Mouse (Mus musculus) neural tube, embryonic 15.5 days (tissue): ENCODE results near the gene Nfe2l3. TPM values are rescaled to one million over a fixed set of nuclear protein-coding genes. Genes with fewer than 3 reads are reported as not detected.

ENCODE experiments used
- ATAC-seq: fragments of 200-750 bp; cut with Nextera tagmentation; 2 replicates; pipeline ENCODE4 v1.8.0; 2017; ENCODE audit warnings: mild to moderate bottlenecking, moderate TSS enrichment, moderate library complexity; ENCODE audit not compliant: low FRiP score
- H3K27ac ChIP-seq: fragments of 300-500 bp; sonication (generic); replicated peaks from 2 replicates; pipeline ENCODE4 v1.5.1; 2015; ENCODE audit warnings: mild to moderate bottlenecking, inconsistent platforms
- H3K27me3 ChIP-seq: fragments of 300-500 bp; sonication (generic); replicated peaks from 2 replicates; pipeline ENCODE4 v1.6.1; 2015; ENCODE audit warnings: inconsistent platforms
- H3K36me3 ChIP-seq: fragments of 300-500 bp; sonication (generic); 2 replicates; pipeline ENCODE4 v1.6.1; 2015; ENCODE audit warnings: inconsistent platforms
- H3K4me1 ChIP-seq: fragments of 300-500 bp; sonication (generic); 2 replicates; pipeline ENCODE4 v1.6.1; 2015; ENCODE audit warnings: inconsistent platforms
- H3K4me2 ChIP-seq: fragments of 300-500 bp; sonication (generic); 2 replicates; pipeline ENCODE4 v1.6.1; 2015; ENCODE audit warnings: inconsistent platforms, mild to moderate bottlenecking, moderate library complexity
- H3K4me3 ChIP-seq: fragments of 300-500 bp; sonication (generic); replicated peaks from 2 replicates; pipeline ENCODE4 v1.5.1; 2015; ENCODE audit warnings: mild to moderate bottlenecking, inconsistent platforms
- H3K9ac ChIP-seq: fragments of 300-500 bp; sonication (generic); replicated peaks from 2 replicates; pipeline ENCODE4 v1.6.1; 2015; ENCODE audit warnings: mild to moderate bottlenecking, inconsistent platforms
- H3K9me3 ChIP-seq: fragments of 300-500 bp; sonication (generic); replicated peaks from 2 replicates; pipeline ENCODE4 v1.6.1; 2016; ENCODE audit warnings: inconsistent platforms
- WGBS: fragments of 180-500 bp; shearing (Covaris S2); methylation state at CpG from one replicate; pipeline ENCODE4 v1.1.7; 2015; ENCODE audit warnings: mixed read lengths; 5-methylcytosine and 5-hydroxymethylcytosine counted together
- polyA plus RNA-seq: library from polyadenylated mRNA; unstranded; fragments of >200 nt; fragmentation: Nextera tagmentation; extraction: Ambion mirVana; gene quantifications from 2 replicates; pipeline ENCODE4 v1.2.1, GENCODE M21; 2015

Nfe2l3 gene
- polyA plus RNA-seq, 1 experiment from 2014 or later = 4.2 TPM

GRCm38 (mm10) chr6:51456198-51456597, 23.7 kb downstream of the Nfe2l3 start:
- Histone ChIP-seq H3K27ac (0 out of 2 replicates have a peak overlapping the region, but pooled peaks have one; percentile 18), H3K4me3 (no peak overlapping the region), H3K27me3 (no peaks in the 10 kb centered on the region), H3K9me3 (no peaks in the 10 kb centered on the region), H3K4me2 (no peak overlapping the region), H3K9ac (no peak overlapping the region), H3K4me1 (0 out of 2 replicates have a peak, but pooled peaks cover 4% of the 10 kb centered on the region), H3K36me3 (peaks cover 29% of the 10 kb centered on the region)
- ATAC-seq = no peak
- WGBS = 76% methylated on average over 1 of the region's 1 CpGs

- Histone ChIP-seq H3K9ac (no peak overlapping the region), H3K27ac (0 out of 2 replicates have a peak overlapping the region, but pooled peaks have one; percentile 24), H3K4me1 (0 out of 2 replicates have a peak, but pooled peaks cover 4% of the 10 kb centered on the region), H3K4me2 (no peak overlapping the region), H3K36me3 (peaks cover 37% of the 10 kb centered on the region), H3K27me3 (no peaks in the 10 kb centered on the region), H3K4me3 (no peak overlapping the region), H3K9me3 (no peaks in the 10 kb centered on the region)
- whole genome bisulfite sequencing = 83% methylated on average over 3 of the region's 3 CpGs
- no peak for ATAC-seq
Observed at GRCm38 (mm10) chr6:51457283-51457682, 24.8 kb downstream of the Nfe2l3 start.

- 0 out of 2 replicates have a peak, but pooled peaks cover 4% of the 10 kb centered on the region for H3K4me1 ChIP-seq
- peaks cover 38% of the 10 kb centered on the region for H3K36me3 ChIP-seq
Observed at GRCm38 (mm10) chr6:51457770-51458387, 25.4 kb downstream of the Nfe2l3 start.

GRCm38 (mm10) chr6:51458925-51459312, 26.4 kb downstream of the Nfe2l3 start:
- ATAC-seq = no peak
- Histone ChIP-seq H3K27me3 (no peaks in the 10 kb centered on the region), H3K36me3 (peaks cover 47% of the 10 kb centered on the region), H3K4me2 (no peak overlapping the region), H3K9me3 (no peaks in the 10 kb centered on the region), H3K27ac (no peak overlapping the region), H3K4me1 (peaks cover 8% of the 10 kb centered on the region; the same call in 1 of the 2 replicates), H3K9ac (no peak overlapping the region), H3K4me3 (no peak overlapping the region)
- 53% methylated on average over 2 of the region's 2 CpGs for WGBS

More at GRCm38 (mm10) chr6:51457770-51458387, 25.4 kb downstream of the Nfe2l3 start:
- Histone ChIP-seq H3K9ac (no peak overlapping the region), H3K27ac (no peak overlapping the region), H3K27me3 (no peaks in the 10 kb centered on the region), H3K4me3 (no peak overlapping the region), H3K4me2 (no peak overlapping the region), H3K9me3 (no peaks in the 10 kb centered on the region)
- no peak for ATAC-seq
- 85% methylated on average over 8 of the region's 8 CpGs for WGBS

GRCm38 (mm10) chr6:51459313-51460020, 27.0 kb downstream of the Nfe2l3 start:
- Histone ChIP-seq H3K4me2 (no peak overlapping the region), H3K27ac (no peak overlapping the region), H3K36me3 (peaks cover 48% of the 10 kb centered on the region), H3K9ac (no peak overlapping the region), H3K4me1 (peaks cover 8% of the 10 kb centered on the region; the same call in 1 of the 2 replicates), H3K27me3 (no peaks in the 10 kb centered on the region), H3K9me3 (no peaks in the 10 kb centered on the region), H3K4me3 (no peak overlapping the region)
- 0 out of 2 replicates have a peak, but pooled peaks have one; percentile 4 for ATAC-seq
- 37% methylated on average over 5 of the region's 5 CpGs for WGBS

- peaks cover 8% of the 10 kb centered on the region; the same call in 1 of the 2 replicates for H3K4me1 ChIP-seq
- H3K4me3 ChIP-seq = no peak overlapping the region
- H3K9me3 ChIP-seq = no peaks in the 10 kb centered on the region
- H3K4me2 ChIP-seq = no peak overlapping the region
- no peaks in the 10 kb centered on the region for H3K27me3 ChIP-seq
- H3K36me3 ChIP-seq = peaks cover 49% of the 10 kb centered on the region
- WGBS = 79% methylated on average over 4 of the region's 4 CpGs
- no peak for ATAC-seq
- no peak overlapping the region for H3K9ac ChIP-seq
- H3K27ac ChIP-seq = no peak overlapping the region
Observed at GRCm38 (mm10) chr6:51460021-51460360, 27.5 kb downstream of the Nfe2l3 start.

- H3K36me3 ChIP-seq = peaks cover 52% of the 10 kb centered on the region
- WGBS = 74% methylated on average over 3 of the region's 3 CpGs
- H3K4me3 ChIP-seq = no peak overlapping the region
- no peaks in the 10 kb centered on the region for H3K27me3 ChIP-seq
- H3K9ac ChIP-seq = no peak overlapping the region
- no peak overlapping the region for H3K27ac ChIP-seq
- H3K4me1 ChIP-seq = peaks cover 11% of the 10 kb centered on the region
- ATAC-seq = no peak
- H3K9me3 ChIP-seq = no peaks in the 10 kb centered on the region
- H3K4me2 ChIP-seq = no peak overlapping the region
Observed at GRCm38 (mm10) chr6:51460363-51460762, 27.9 kb downstream of the Nfe2l3 start.

- Histone ChIP-seq H3K4me3 (peak overlapping the region; percentile 36), H3K4me1 (peaks cover 36% of the 10 kb centered on the region), H3K4me2 (peak overlapping the region; percentile 61), H3K27me3 (no peaks in the 10 kb centered on the region), H3K9me3 (no peaks in the 10 kb centered on the region), H3K27ac (no peak overlapping the region), H3K9ac (no peak overlapping the region), H3K36me3 (peaks cover 30% of the 10 kb centered on the region)
- no peak for ATAC-seq
- WGBS = 2% methylated on average over 2 of the region's 2 CpGs
Observed at GRCm38 (mm10) chr6:51467649-51468048, 35.2 kb downstream of the Nfe2l3 start.

GRCm38 (mm10) chr6:51468891-51469561, 36.6 kb downstream of the Nfe2l3 start:
- Histone ChIP-seq H3K9ac (peak overlapping the region; percentile 100), H3K9me3 (no peaks in the 10 kb centered on the region), H3K4me3 (peak overlapping the region; percentile 97), H3K27ac (peak overlapping the region; percentile 100), H3K4me1 (peaks cover 44% of the 10 kb centered on the region), H3K36me3 (peaks cover 26% of the 10 kb centered on the region), H3K4me2 (peak overlapping the region; percentile 61), H3K27me3 (no peaks in the 10 kb centered on the region)
- peak; percentile 40 for ATAC-seq
- under 1% methylated on average over 61 of the region's 63 CpGs for WGBS

- Histone ChIP-seq H3K9ac (peak within 1 kb of the TSS; percentile 100), H3K27ac (peak within 1 kb of the TSS; percentile 100), H3K4me1 (peaks cover 47% of the 10 kb centered on the region), H3K9me3 (no peaks in the 10 kb centered on the region), H3K36me3 (peaks cover 26% of the 10 kb centered on the region), H3K4me2 (peak within 1 kb of the TSS; percentile 61), H3K27me3 (no peaks in the 10 kb centered on the region), H3K4me3 (peak within 1 kb of the TSS; percentile 97)
- under 1% methylated on average over 63 of the region's 63 CpGs for WGBS
- ATAC-seq = peak; percentile 92
Observed at GRCm38 (mm10) chr6:51469715-51470310, 37.3 kb downstream of the Nfe2l3 start, which contains the start of gene Hnrnpa2b1. Hnrnpa2b1 (minus strand) TSS chr6:51469894.
